Mouse (Mus musculus) embryonic fibroblast, embryonic 13.5 days (primary cell): Measurements from ENCODE around the gene Gm20538.

Experiments used
- CTCF ChIP-seq: IDR thresholded peaks from 2 replicates; pipeline ENCODE4 v1.5.1; 2011; ENCODE audit warnings: mild to moderate bottlenecking, control low read depth, low read length, moderate library complexity, borderline replicate concordance; ENCODE audit not compliant: insufficient read depth
- POLR2A ChIP-seq: IDR thresholded peaks from 2 replicates; pipeline ENCODE4 v1.6.1; 2011; ENCODE audit warnings: low read depth, mild to moderate bottlenecking, control low read depth, low read length, moderate library complexity

GRCm38 (mm10) chr19:44530018-44530417, 22.6 kb downstream of the Gm20538 start:
- TF ChIP-seq CTCF (no peak), POLR2A (no peak)
